Mouse (Mus musculus) midbrain, embryonic 15.5 days (tissue): ENCODE results near the gene Serpinb6d. TPM values are rescaled to one million over a fixed set of nuclear protein-coding genes. Genes with fewer than 3 reads are reported as not detected.

Source experiments
- ATAC-seq: fragments of 200-750 bp; cut with Nextera tagmentation; replicated peaks from 2 replicates; pipeline ENCODE4 v1.8.0; 2017; ENCODE audit warnings: moderate TSS enrichment
- H3K27ac ChIP-seq: fragments of 300-500 bp; sonication (generic); 2 replicates; pipeline ENCODE4 v1.5.1; 2015; ENCODE audit warnings: mild to moderate bottlenecking, inconsistent platforms
- H3K27me3 ChIP-seq: fragments of 300-500 bp; sonication (generic); replicated peaks from 2 replicates; pipeline ENCODE4 v1.6.1; 2015; ENCODE audit warnings: inconsistent platforms
- H3K36me3 ChIP-seq: fragments of 300-500 bp; sonication (generic); replicated peaks from 2 replicates; pipeline ENCODE4 v1.6.1; 2015; ENCODE audit warnings: inconsistent platforms
- H3K4me1 ChIP-seq: fragments of 300-500 bp; sonication (generic); 2 replicates; pipeline ENCODE4 v1.6.1; 2015; ENCODE audit warnings: inconsistent platforms
- H3K4me2 ChIP-seq: fragments of 300-500 bp; sonication (generic); 2 replicates; pipeline ENCODE4 v1.6.1; 2015; ENCODE audit warnings: inconsistent platforms, mild to moderate bottlenecking, moderate library complexity
- H3K4me3 ChIP-seq: fragments of 300-500 bp; sonication (generic); 2 replicates; pipeline ENCODE4 v1.5.1; 2015; ENCODE audit warnings: mild to moderate bottlenecking, inconsistent platforms
- H3K9ac ChIP-seq: fragments of 300-500 bp; sonication (generic); 2 replicates; pipeline ENCODE4 v1.6.1; 2015; ENCODE audit warnings: mild to moderate bottlenecking, inconsistent platforms
- H3K9me3 ChIP-seq: fragments of 300-500 bp; sonication (generic); 2 replicates; pipeline ENCODE4 v1.6.1; 2016; ENCODE audit warnings: inconsistent platforms
- WGBS: fragments of 180-500 bp; shearing (Covaris S2); methylation state at CpG from one replicate; pipeline ENCODE4 v1.1.7; 2015; ENCODE audit warnings: mixed read lengths; 5-methylcytosine and 5-hydroxymethylcytosine counted together
- polyA plus RNA-seq: library from polyadenylated mRNA; unstranded; fragments of >200 nt; fragmentation: Nextera tagmentation; extraction: Ambion mirVana; gene quantifications from 2 replicates; pipeline ENCODE4 v1.2.1, GENCODE M21; 2015

The Serpinb6d gene
- polyA plus RNA-seq: not detected in 2 replicates

DNA sequence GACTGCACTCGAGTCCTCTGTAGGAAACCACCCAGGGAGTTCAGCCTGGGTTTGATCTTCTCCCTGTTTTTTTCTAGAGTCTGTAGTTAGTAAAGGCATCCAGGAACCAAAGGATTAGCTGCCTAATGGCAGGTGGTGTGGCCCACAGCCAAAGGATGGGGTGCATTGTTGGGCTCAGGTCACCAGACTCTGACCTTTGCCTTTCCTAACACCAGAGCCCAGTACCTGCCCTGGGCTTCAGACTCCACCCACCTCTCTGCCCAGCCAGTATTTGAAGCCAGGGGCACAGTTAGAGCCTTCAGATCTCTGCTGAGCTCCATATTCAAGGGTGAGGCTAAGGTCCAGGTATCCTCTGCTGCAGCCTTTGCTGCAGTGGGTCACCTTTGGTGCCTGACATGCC lies at the start of gene Serpinb6d:
Gene Serpinb6d (plus strand): TSS at position 301 of the 400 bp plus-strand sequence.
- H3K27me3 ChIP-seq: no peaks in the 10 kb centered on the region
- H3K36me3 ChIP-seq: no peaks in the 10 kb centered on the region
- no peaks in the 10 kb centered on the region for H3K4me1 ChIP-seq
- H3K4me3 ChIP-seq: no peak within 1 kb of the TSS
- H3K27ac ChIP-seq: no peak within 1 kb of the TSS
- 0 out of 2 replicates have a peak, but pooled peaks cover 6% of the 10 kb centered on the region for H3K9me3 ChIP-seq
- H3K9ac ChIP-seq: no peak within 1 kb of the TSS
- ATAC-seq: no peak
- 66% methylated on average over 1 of the region's 1 CpGs for WGBS
- no peak within 1 kb of the TSS for H3K4me2 ChIP-seq

DNA sequence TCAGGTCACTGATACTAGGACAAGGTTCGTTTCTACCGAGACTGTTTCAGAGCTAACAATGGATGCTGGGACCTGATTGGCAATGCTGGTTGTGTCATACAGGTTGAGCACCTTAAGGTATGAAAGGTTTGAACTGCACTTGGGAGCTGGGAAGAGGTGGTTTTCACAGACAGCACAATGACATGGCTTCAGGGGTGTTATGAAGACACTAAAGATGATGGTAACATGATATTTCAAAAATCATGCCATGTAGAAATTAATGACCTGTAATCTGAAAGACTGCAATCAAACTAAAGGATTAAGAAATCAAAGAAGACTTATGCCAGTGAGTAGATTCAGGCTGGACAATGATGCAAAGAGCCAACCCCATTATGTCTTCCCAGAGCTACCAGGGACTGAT lies 38.3 kb upstream of the Serpinb6d start:
- Histone ChIP-seq H3K4me1 (no peaks in the 10 kb centered on the region), H3K9ac (no peak overlapping the region), H3K9me3 (peaks cover 21% of the 10 kb centered on the region), H3K27ac (no peak overlapping the region), H3K27me3 (no peaks in the 10 kb centered on the region), H3K4me2 (no peak overlapping the region), H3K4me3 (no peak overlapping the region), H3K36me3 (no peaks in the 10 kb centered on the region)
- 93% methylated on average over 2 of the region's 2 CpGs for WGBS
- no peak for ATAC-seq

DNA sequence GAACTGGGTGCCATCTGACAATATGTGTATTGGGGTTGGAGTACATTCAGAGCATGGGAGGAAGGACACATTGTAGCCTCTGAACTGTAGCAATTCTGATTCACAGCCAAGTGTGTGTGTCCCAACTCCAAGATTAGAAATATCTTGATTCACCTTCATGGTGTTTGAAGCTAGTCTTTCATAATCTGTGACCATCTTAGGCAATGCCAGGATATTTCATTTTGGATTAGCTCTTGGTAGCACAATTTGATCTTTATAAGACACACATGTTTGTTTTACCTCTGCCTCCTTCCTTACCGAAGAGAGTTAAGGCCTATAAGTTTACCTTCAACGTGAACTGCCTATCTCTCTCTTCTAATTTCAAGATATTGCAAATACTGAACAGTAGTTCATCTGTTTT lies 18.7 kb upstream of the Serpinb6d start:
- no peak overlapping the region for H3K4me2 ChIP-seq
- H3K27ac ChIP-seq: no peak overlapping the region
- H3K27me3 ChIP-seq: no peaks in the 10 kb centered on the region
- no peaks in the 10 kb centered on the region for H3K4me1 ChIP-seq
- H3K9ac ChIP-seq: no peak overlapping the region
- 73% methylated on average over 2 of the region's 2 CpGs for WGBS
- ATAC-seq: no peak
- no peaks in the 10 kb centered on the region for H3K36me3 ChIP-seq
- peaks cover 6% of the 10 kb centered on the region; the same call in 1 of the 2 replicates for H3K9me3 ChIP-seq
- no peak overlapping the region for H3K4me3 ChIP-seq

DNA sequence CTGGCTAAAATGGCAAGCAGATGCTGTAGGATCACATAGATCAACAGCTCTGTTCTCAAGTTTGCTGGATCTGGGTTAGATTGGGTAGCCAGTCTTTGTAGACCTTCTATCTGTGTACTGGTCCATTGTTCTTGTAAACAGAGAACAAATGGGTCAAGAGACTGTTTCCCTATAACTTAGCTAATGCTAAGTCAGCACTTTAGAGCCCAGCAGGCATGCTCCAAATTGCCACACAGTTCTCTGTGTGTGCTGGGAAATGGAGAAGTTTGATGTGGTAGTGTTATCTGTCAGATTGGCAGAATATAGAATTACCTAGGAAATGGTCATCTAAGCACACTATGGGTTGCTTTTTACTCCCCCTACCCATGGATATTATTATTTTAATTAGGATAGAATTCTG lies 1.3 kb downstream of the Serpinb6d start:
- Histone ChIP-seq H3K4me1 (no peaks in the 10 kb centered on the region), H3K27me3 (no peaks in the 10 kb centered on the region), H3K9ac (no peak overlapping the region), H3K36me3 (no peaks in the 10 kb centered on the region), H3K27ac (no peak overlapping the region), H3K4me2 (no peak overlapping the region), H3K9me3 (0 out of 2 replicates have a peak, but pooled peaks cover 3% of the 10 kb centered on the region), H3K4me3 (no peak overlapping the region)
- ATAC-seq: no peak

DNA sequence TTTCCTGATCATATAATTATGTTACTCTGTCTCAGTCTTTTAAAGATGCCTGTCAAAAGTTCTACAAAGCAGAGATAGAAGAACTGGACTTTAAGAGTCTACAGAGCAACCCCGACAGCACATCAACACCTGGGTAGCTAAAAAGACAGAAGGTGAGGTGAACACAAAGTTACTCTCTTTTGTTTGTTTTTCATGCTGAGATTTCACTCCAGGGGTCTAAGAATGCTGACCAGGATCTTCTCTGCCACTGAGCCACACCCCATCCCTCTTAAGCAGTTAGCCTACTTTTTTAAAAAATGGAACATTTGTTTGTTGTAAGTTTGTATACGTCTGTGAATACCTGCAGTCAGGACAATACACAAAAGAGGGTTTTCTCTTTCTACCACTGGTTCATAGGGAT lies 59.1 kb downstream of the Serpinb6d start:
- Histone ChIP-seq H3K27ac (no peak overlapping the region), H3K4me2 (no peak overlapping the region), H3K4me1 (no peaks in the 10 kb centered on the region), H3K9me3 (peaks cover 4% of the 10 kb centered on the region; the same call in 1 of the 2 replicates), H3K27me3 (no peaks in the 10 kb centered on the region), H3K9ac (no peak overlapping the region), H3K36me3 (no peaks in the 10 kb centered on the region), H3K4me3 (no peak overlapping the region)
- no peak for ATAC-seq
- WGBS: 77% methylated on average over 2 of the region's 2 CpGs

Other genes starting within 250 kb of the Serpinb6d start
- not detected in 2 replicates for gene Serpinb9g, start 176.6 kb upstream of the Serpinb6d start, polyA plus RNA-seq
- gene Serpinb6e, start 182.0 kb downstream of the Serpinb6d start, polyA plus RNA-seq: not detected in 2 replicates
- 0.51 TPM in 1 of 2 replicates, not detected in the other for gene Serpinb6c, start 244.3 kb downstream of the Serpinb6d start, polyA plus RNA-seq